Mouse (Mus musculus): ENCODE measurements at regions not wholly inside any gene's neighbourhood (a gene's known extent, or its start where the extent isn't known, plus 50 kb on each side); places are given as distances from the start of the nearest gene placed in this dataset.

- no peak for DNase-seq
Observed at GRCm38 (mm10) chr1:163557875-163558274, 154.4 kb upstream of the Gorab start.

- DNase-seq = no peak
Observed at GRCm38 (mm10) chr1:163555185-163555584, 151.7 kb upstream of the Gorab start.

GRCm38 (mm10) chr1:163538776-163539492, 135.5 kb upstream of the Gorab start:
- no peak for DNase-seq

GRCm38 (mm10) chr1:163530563-163530962, 127.1 kb upstream of the Gorab start:
- no peak for DNase-seq

GRCm38 (mm10) chr1:163517966-163518365, 114.5 kb upstream of the Gorab start:
- DNase-seq = no peak

GRCm38 (mm10) chr1:163512847-163513246, 109.4 kb upstream of the Gorab start:
- DNase-seq = no peak

GRCm38 (mm10) chr1:163512008-163512407, 108.5 kb upstream of the Gorab start:
- DNase-seq = peak; percentile 4 to 12

GRCm38 (mm10) chr1:163505035-163505434, 101.6 kb upstream of the Gorab start:
- no peak for DNase-seq

- DNase-seq = no peak
Observed at GRCm38 (mm10) chr1:163502557-163502956, 99.1 kb upstream of the Gorab start.

- DNase-seq = no peak
Observed at GRCm38 (mm10) chr1:163498398-163498958, 95.0 kb upstream of the Gorab start.

- DNase-seq = no peak
Observed at GRCm38 (mm10) chr1:163496416-163496815, 92.9 kb upstream of the Gorab start.

GRCm38 (mm10) chr1:163488532-163488931, 85.1 kb upstream of the Gorab start:
- DNase-seq = no peak

GRCm38 (mm10) chr1:163488109-163488508, 84.6 kb upstream of the Gorab start:
- DNase-seq = no peak

GRCm38 (mm10) chr1:163483098-163483497, 79.6 kb upstream of the Gorab start:
- DNase-seq = no peak

- no peak for DNase-seq
Observed at GRCm38 (mm10) chr1:163477478-163478167, 74.2 kb upstream of the Gorab start.

GRCm38 (mm10) chr1:163461194-163461593, 57.7 kb upstream of the Gorab start:
- DNase-seq = no peak

GRCm38 (mm10) chr1:163456366-163456765, 52.9 kb upstream of the Gorab start:
- DNase-seq = no peak

Measured in kidney, postnatal 4 days (tissue).